Mouse (Mus musculus): ENCODE results near the gene Zfp648.

DNA sequence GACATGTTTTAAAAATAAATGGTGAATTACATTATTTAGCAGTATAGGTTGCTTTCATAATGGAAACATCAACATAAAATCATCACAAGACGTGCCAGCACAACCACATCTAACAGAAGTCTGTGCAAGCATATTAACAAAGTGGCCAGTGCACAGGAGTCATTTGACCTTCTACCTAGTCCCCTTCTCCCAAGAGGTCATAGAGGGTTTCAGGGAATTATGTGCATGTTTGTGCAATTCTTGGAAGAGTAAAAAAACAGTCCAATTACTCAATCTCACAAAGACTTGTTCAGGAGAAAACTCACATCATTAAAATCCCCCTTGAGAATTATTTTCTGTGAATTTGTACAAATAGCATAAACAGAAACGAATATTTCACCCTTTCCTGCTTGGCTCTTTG is 50.2 kb downstream of the Zfp648 start:
- no peak for TF ChIP-seq CTCF (IDR thresholded peaks at IDR 0.05; ENCODE audit: low read depth)
- TF ChIP-seq EP300 (optimal IDR thresholded peaks at IDR 0.05), result no peak

Measured in stomach, postnatal 0 days (tissue).